Mouse (Mus musculus) small intestine, adult 10 weeks (tissue): ENCODE data around the gene Cc2d2a. TPM values are rescaled to one million over a fixed set of nuclear protein-coding genes. Genes with fewer than 3 reads are reported as not detected.

ENCODE experiments used
- polyA plus RNA-seq: library from polyadenylated mRNA; stranded (reverse); fragments of 350-450 nt; fragmentation: Illumina TruSeq; extraction: RNeasy Lipid Tissue Mini Kit (QIAGEN cat#74804); gene quantifications from one replicate; pipeline ENCODE4 v1.2.3, GENCODE M21; 2014; ENCODE audit warnings: low replicate concordance

The Cc2d2a gene
- polyA plus RNA-seq = 4.4 TPM

GRCm38 (mm10) chr5:43661997-43662961, at the start of gene Cc2d2a:
TSS of gene Cc2d2a (plus strand) at chr5:43662346.

Other genes with a start within 250 kb of the Cc2d2a start
- 2.8 TPM for gene C1qtnf7, start 146.8 kb upstream of the Cc2d2a start, polyA plus RNA-seq
- gene Bst1, start 156.5 kb downstream of the Cc2d2a start, polyA plus RNA-seq = 666 TPM
- gene Fbxl5, start 159.3 kb downstream of the Cc2d2a start, polyA plus RNA-seq = 336 TPM
- gene Cd38, start 206.2 kb downstream of the Cc2d2a start, polyA plus RNA-seq = 145 TPM